Mouse (Mus musculus) liver, embryonic 15.5 days (tissue): Measurements from ENCODE around the gene Klhdc4. TPM values are rescaled to one million over a fixed set of nuclear protein-coding genes. Genes with fewer than 3 reads are reported as not detected.

Source experiments
- ATAC-seq: fragments of 200-750 bp; cut with Nextera tagmentation; 2 replicates; pipeline ENCODE4 v1.8.0; 2017; ENCODE audit warnings: moderate number of reproducible peaks, mild to moderate bottlenecking, moderate library complexity; ENCODE audit not compliant: insufficient read depth
- H3K27ac ChIP-seq: fragments of 300-500 bp; sonication (generic); replicated peaks from 2 replicates; pipeline ENCODE4 v1.5.1; 2015; ENCODE audit warnings: mild to moderate bottlenecking, inconsistent platforms
- H3K27me3 ChIP-seq: fragments of 300-500 bp; sonication (generic); 2 replicates; pipeline ENCODE4 v1.6.1; 2015; ENCODE audit warnings: mild to moderate bottlenecking, inconsistent platforms
- H3K36me3 ChIP-seq: fragments of 300-500 bp; sonication (generic); replicated peaks from 2 replicates; pipeline ENCODE4 v1.6.1; 2015; ENCODE audit warnings: moderate library complexity, mild to moderate bottlenecking, inconsistent platforms
- H3K4me1 ChIP-seq: fragments of 300-500 bp; sonication (generic); replicated peaks from 2 replicates; pipeline ENCODE4 v1.6.1; 2015; ENCODE audit warnings: inconsistent platforms
- H3K4me2 ChIP-seq: fragments of 300-500 bp; sonication (generic); 2 replicates; pipeline ENCODE4 v1.6.1; 2015; ENCODE audit warnings: moderate library complexity, mild to moderate bottlenecking, inconsistent platforms
- H3K4me3 ChIP-seq: fragments of 300-500 bp; sonication (generic); replicated peaks from 2 replicates; pipeline ENCODE4 v1.5.1; 2015; ENCODE audit warnings: mild to moderate bottlenecking, inconsistent platforms
- H3K9ac ChIP-seq: fragments of 300-500 bp; sonication (generic); 2 replicates; pipeline ENCODE4 v1.6.1; 2015; ENCODE audit warnings: moderate library complexity, mild to moderate bottlenecking, inconsistent platforms
- H3K9me3 ChIP-seq: fragments of 300-500 bp; sonication (generic); replicated peaks from 2 replicates; pipeline ENCODE4 v1.6.1; 2016; ENCODE audit warnings: inconsistent platforms
- WGBS: fragments of 180-500 bp; shearing (Covaris S2); methylation state at CpG from one replicate; pipeline ENCODE4 v1.1.7; 2015; ENCODE audit warnings: mixed read lengths; ENCODE audit not compliant: insufficient replicate concordance; 5-methylcytosine and 5-hydroxymethylcytosine counted together
- polyA plus RNA-seq: library from polyadenylated mRNA; unstranded; fragments of >200 nt; fragmentation: Nextera tagmentation; extraction: Ambion mirVana; gene quantifications from 2 replicates; pipeline ENCODE4 v1.2.1, GENCODE M21; 2015

The Klhdc4 gene
- polyA plus RNA-seq, 1 experiment from 2014 or later, result 16.8 TPM

GRCm38 (mm10) chr8:121806126-121806525 is 23.2 kb downstream of the Klhdc4 start:
- no peak overlapping the region for H3K4me2 ChIP-seq
- peaks cover 26% of the 10 kb centered on the region for H3K36me3 ChIP-seq
- H3K27me3 ChIP-seq, result no peaks in the 10 kb centered on the region
- ATAC-seq, result no peak
- H3K4me3 ChIP-seq, result no peak overlapping the region
- H3K9ac ChIP-seq, result no peak overlapping the region
- H3K9me3 ChIP-seq, result no peaks in the 10 kb centered on the region
- no peaks in the 10 kb centered on the region for H3K4me1 ChIP-seq
- 73% methylated on average over 13 of the region's 13 CpGs for WGBS
- H3K27ac ChIP-seq, result no peak overlapping the region

GRCm38 (mm10) chr8:121804829-121805228 is 24.5 kb downstream of the Klhdc4 start:
- H3K36me3 ChIP-seq, result peaks cover 26% of the 10 kb centered on the region

DNA sequence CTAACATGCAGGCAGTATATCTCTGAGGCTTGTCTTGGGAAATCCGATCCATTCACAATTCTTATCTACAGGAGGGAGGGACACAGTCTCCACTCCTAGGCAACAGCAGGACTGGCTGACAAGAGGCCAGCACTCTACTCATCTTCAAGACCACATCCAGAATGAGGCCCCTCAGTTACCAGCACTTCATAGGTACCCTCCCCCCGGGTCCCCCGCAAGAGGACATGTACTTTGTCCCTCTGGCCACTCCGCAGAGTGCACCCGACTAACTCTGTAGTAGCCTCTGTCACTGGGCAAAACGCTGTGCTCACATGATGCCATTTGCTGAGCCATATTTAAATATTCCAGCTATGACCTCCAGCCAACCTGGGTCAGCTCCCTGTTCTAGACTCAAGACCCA is 31.0 kb downstream of the Klhdc4 start:
- H3K4me1 ChIP-seq, result no peaks in the 10 kb centered on the region
- H3K27me3 ChIP-seq, result no peaks in the 10 kb centered on the region
- H3K36me3 ChIP-seq, result peaks cover 37% of the 10 kb centered on the region
- no peak overlapping the region for H3K4me2 ChIP-seq
- H3K4me3 ChIP-seq, result no peak overlapping the region
- no peak for ATAC-seq
- no peak overlapping the region for H3K27ac ChIP-seq
- no peaks in the 10 kb centered on the region for H3K9me3 ChIP-seq
- 79% methylated on average over 6 of the region's 6 CpGs for WGBS
- no peak overlapping the region for H3K9ac ChIP-seq

More at GRCm38 (mm10) chr8:121804829-121805228, 24.5 kb downstream of the Klhdc4 start:
- Histone ChIP-seq H3K4me3 (no peak overlapping the region), H3K27ac (no peak overlapping the region), H3K9ac (no peak overlapping the region), H3K9me3 (no peaks in the 10 kb centered on the region), H3K4me2 (no peak overlapping the region), H3K4me1 (no peaks in the 10 kb centered on the region), H3K27me3 (no peaks in the 10 kb centered on the region)
- no peak for ATAC-seq
- 80% methylated on average over 5 of the region's 5 CpGs for WGBS

DNA sequence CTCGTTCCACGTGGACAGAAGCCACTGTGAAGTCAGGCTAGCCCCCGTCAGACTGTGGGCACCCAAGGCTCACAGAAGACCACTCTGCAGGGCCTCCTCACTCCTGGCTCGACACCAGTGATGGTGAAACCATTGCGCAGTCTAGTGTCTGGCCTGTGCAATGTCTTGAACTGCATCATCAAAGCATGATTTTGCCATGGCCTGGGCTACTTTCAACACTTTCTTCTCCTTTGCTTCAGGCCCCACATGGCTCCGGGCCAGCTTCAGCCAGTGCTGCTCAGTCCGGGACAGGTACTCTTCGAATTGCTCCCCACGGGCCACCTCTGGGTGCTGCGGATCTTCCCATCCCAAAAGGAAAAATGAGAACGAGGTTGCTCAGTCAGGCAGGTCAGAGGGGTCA is 33.0 kb downstream of the Klhdc4 start:
- Histone ChIP-seq H3K4me1 (peaks cover 7% of the 10 kb centered on the region; the same call in 1 of the 2 replicates), H3K27ac (no peak overlapping the region), H3K27me3 (no peaks in the 10 kb centered on the region), H3K9me3 (no peaks in the 10 kb centered on the region), H3K9ac (no peak overlapping the region), H3K4me2 (no peak overlapping the region), H3K36me3 (peaks cover 35% of the 10 kb centered on the region), H3K4me3 (no peak overlapping the region)
- 77% methylated on average over 11 of the region's 11 CpGs for WGBS
- ATAC-seq, result no peak

DNA sequence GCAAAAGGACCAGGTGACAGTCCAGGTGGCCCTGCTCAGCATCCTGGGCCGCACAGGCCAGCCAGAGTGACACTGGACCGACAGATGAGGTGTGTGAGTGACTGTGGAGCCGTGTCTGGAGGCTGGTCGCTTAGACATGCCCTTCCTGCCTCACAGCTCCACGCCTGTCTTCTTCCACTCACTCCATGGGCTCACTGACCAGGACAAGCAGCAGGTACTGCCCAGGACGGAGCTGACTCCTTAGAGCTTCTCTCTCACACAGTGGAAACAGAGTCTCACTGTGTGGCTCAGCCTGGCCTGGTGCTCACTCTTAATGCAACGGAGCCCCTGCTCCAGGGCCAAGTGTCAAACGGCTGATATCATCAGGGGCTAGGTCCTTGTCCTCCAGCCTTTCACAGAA is 33.9 kb downstream of the Klhdc4 start:
- H3K36me3 ChIP-seq, result peaks cover 35% of the 10 kb centered on the region
- H3K4me3 ChIP-seq, result no peak overlapping the region
- H3K9ac ChIP-seq, result no peak overlapping the region
- 81% methylated on average over 8 of the region's 8 CpGs for WGBS
- H3K4me2 ChIP-seq, result no peak overlapping the region
- ATAC-seq, result no peak
- H3K27ac ChIP-seq, result no peak overlapping the region
- H3K9me3 ChIP-seq, result no peaks in the 10 kb centered on the region
- H3K4me1 ChIP-seq, result peaks cover 7% of the 10 kb centered on the region; the same call in 1 of the 2 replicates
- H3K27me3 ChIP-seq, result no peaks in the 10 kb centered on the region

GRCm38 (mm10) chr8:121794151-121794550 is 35.2 kb downstream of the Klhdc4 start:
- Histone ChIP-seq H3K9ac (no peak overlapping the region), H3K27ac (0 out of 2 replicates have a peak overlapping the region, but pooled peaks have one; percentile 29), H3K9me3 (no peaks in the 10 kb centered on the region), H3K4me2 (no peak overlapping the region), H3K4me1 (peaks cover 7% of the 10 kb centered on the region; the same call in 1 of the 2 replicates), H3K36me3 (peaks cover 32% of the 10 kb centered on the region), H3K27me3 (no peaks in the 10 kb centered on the region), H3K4me3 (no peak overlapping the region)
- ATAC-seq, result no peak
- WGBS, result 45% methylated on average over 3 of the region's 3 CpGs

GRCm38 (mm10) chr8:121792627-121793026 is 36.7 kb downstream of the Klhdc4 start:
- H3K9ac ChIP-seq, result no peak overlapping the region
- peaks cover 19% of the 10 kb centered on the region for H3K36me3 ChIP-seq
- H3K27me3 ChIP-seq, result no peaks in the 10 kb centered on the region
- no peak overlapping the region for H3K4me3 ChIP-seq
- no peak for ATAC-seq
- H3K9me3 ChIP-seq, result no peaks in the 10 kb centered on the region
- peaks cover 7% of the 10 kb centered on the region; the same call in 1 of the 2 replicates for H3K4me1 ChIP-seq
- 61% methylated on average over 4 of the region's 4 CpGs for WGBS
- H3K27ac ChIP-seq, result peak overlapping the region; percentile 31; the same call in 1 of the 2 replicates
- H3K4me2 ChIP-seq, result no peak overlapping the region

- Histone ChIP-seq H3K27ac (peak overlapping the region; percentile 31), H3K9ac (no peak overlapping the region), H3K4me1 (peaks cover 7% of the 10 kb centered on the region; the same call in 1 of the 2 replicates), H3K27me3 (no peaks in the 10 kb centered on the region), H3K4me3 (0 out of 2 replicates have a peak overlapping the region, but pooled peaks have one; percentile 4), H3K36me3 (peaks cover 15% of the 10 kb centered on the region; the same call in 1 of the 2 replicates), H3K4me2 (no peak overlapping the region), H3K9me3 (no peaks in the 10 kb centered on the region)
- WGBS, result 17% methylated on average over 7 of the region's 7 CpGs
- peak; percentile 43; the same call in 1 of the 2 replicates for ATAC-seq
These were observed 37.2 kb downstream of the Klhdc4 start for GRCm38 (mm10) chr8:121792159-121792558.

GRCm38 (mm10) chr8:121788786-121789185 is 40.6 kb downstream of the Klhdc4 start:
- 65% methylated on average over 8 of the region's 8 CpGs for WGBS
- ATAC-seq, result no peak

DNA sequence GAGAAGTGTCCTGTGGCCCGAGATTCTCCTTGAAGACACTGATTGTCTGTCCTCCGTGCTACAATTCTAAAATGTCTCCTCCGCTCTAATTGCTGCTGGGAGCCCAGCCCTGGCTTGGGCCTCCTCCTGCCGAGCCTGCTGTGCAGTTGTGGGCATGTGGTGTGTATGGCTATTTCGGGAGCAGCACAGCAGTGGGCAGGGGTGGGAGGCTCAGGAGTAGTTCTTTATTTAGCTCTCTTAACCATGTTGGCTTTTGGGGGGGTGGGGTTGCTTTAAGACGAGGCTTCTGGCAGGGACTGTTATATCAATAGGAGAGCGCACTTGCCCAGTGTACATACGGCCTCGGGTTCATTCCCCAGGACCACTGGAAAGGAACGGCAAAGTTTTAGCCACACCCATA is 42.8 kb downstream of the Klhdc4 start:
- Histone ChIP-seq H3K9ac (no peak overlapping the region), H3K27me3 (peaks cover 3% of the 10 kb centered on the region; the same call in 1 of the 2 replicates), H3K4me3 (no peak overlapping the region), H3K27ac (no peak overlapping the region), H3K36me3 (no peaks in the 10 kb centered on the region), H3K4me1 (no peaks in the 10 kb centered on the region), H3K4me2 (no peak overlapping the region), H3K9me3 (no peaks in the 10 kb centered on the region)
- ATAC-seq, result no peak
- 35% methylated on average over 10 of the region's 10 CpGs for WGBS

More at GRCm38 (mm10) chr8:121788786-121789185, 40.6 kb downstream of the Klhdc4 start:
- Histone ChIP-seq H3K4me1 (peaks cover 7% of the 10 kb centered on the region; the same call in 1 of the 2 replicates), H3K9ac (no peak overlapping the region), H3K36me3 (no peaks in the 10 kb centered on the region), H3K4me3 (no peak overlapping the region), H3K4me2 (no peak overlapping the region), H3K27me3 (no peaks in the 10 kb centered on the region), H3K27ac (no peak overlapping the region), H3K9me3 (no peaks in the 10 kb centered on the region)

DNA sequence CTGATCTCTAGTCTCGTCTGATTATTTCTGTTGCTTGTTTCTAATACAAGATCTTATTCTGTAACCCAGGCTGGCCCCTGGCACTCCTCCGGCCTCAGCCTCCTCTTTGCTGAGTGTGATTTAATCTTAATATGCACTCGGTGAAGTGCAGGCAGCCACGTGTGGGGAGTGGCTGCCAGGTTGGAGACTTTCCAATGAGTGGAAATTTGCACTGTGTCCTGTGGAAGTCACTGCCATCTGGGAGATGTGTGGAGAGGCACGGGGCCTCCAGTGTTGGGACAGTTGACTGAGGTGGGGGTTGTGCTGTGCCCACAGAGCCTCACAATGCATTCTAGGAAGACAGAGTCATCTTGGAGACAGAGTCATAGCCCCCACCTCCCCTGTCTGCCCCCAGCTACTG is 46.9 kb downstream of the Klhdc4 start:
- no peak for ATAC-seq
- Histone ChIP-seq H3K27ac (no peak overlapping the region), H3K27me3 (peaks cover 6% of the 10 kb centered on the region; the same call in 1 of the 2 replicates), H3K4me3 (no peak overlapping the region), H3K9ac (no peak overlapping the region), H3K4me1 (no peaks in the 10 kb centered on the region), H3K4me2 (no peak overlapping the region), H3K36me3 (no peaks in the 10 kb centered on the region), H3K9me3 (no peaks in the 10 kb centered on the region)
- WGBS, result 46% methylated on average over 5 of the region's 5 CpGs

GRCm38 (mm10) chr8:121773876-121774275 is 55.5 kb downstream of the Klhdc4 start:
- H3K4me3 ChIP-seq, result no peak overlapping the region
- no peaks in the 10 kb centered on the region for H3K27me3 ChIP-seq
- no peak overlapping the region for H3K4me2 ChIP-seq
- H3K9ac ChIP-seq, result no peak overlapping the region
- 67% methylated on average over 12 of the region's 12 CpGs for WGBS
- no peaks in the 10 kb centered on the region for H3K9me3 ChIP-seq
- H3K36me3 ChIP-seq, result no peaks in the 10 kb centered on the region
- H3K4me1 ChIP-seq, result no peaks in the 10 kb centered on the region
- no peak overlapping the region for H3K27ac ChIP-seq
- no peak for ATAC-seq
